Mouse (Mus musculus) gastrocnemius, adult 2 months (tissue): ENCODE measurements around the gene Sdr16c6. TPM values are rescaled to one million over a fixed set of nuclear protein-coding genes. Genes with fewer than 3 reads are reported as not detected.

Experiments
- DNase-seq: peaks from one replicate; pipeline ENCODE4 v3.0.0; 2022
- H3K27ac ChIP-seq: fragments of 200-600 bp; 2 replicates; pipeline ENCODE4 v1.8.1; 2022; ENCODE audit warnings: mild to moderate bottlenecking
- H3K4me3 ChIP-seq: fragments of 200-600 bp; 2 replicates; pipeline ENCODE4 v1.8.1; 2022; ENCODE audit warnings: mild to moderate bottlenecking, moderate library complexity
- CTCF ChIP-seq: fragments of 200-600 bp; IDR thresholded peaks from 2 replicates; pipeline ENCODE4 v1.8.1; 2022; ENCODE audit warnings: antibody characterized with exemption, mild to moderate bottlenecking, moderate library complexity
- intact Hi-C: fragments of 180-260 bp; cut with DNase I; formaldehyde crosslinking; loops from one replicate; pipeline ENCODE4 v1.15.1; 2025
- long read RNA-seq, 2 experiments: library from polyadenylated mRNA; stranded (forward); transcript quantifications; one replicate each; pipeline ENCODE4 v2.0.0; 2021
- total RNA-seq, 2 experiments: library from RNA; stranded (reverse); gene quantifications; 2 replicates each; pipeline ENCODE4 v1.2.3; 2021

Sdr16c6 gene
- not detected for total RNA-seq
- long read RNA-seq, experiment 1, result 0 reads
- long read RNA-seq, experiment 2, result 0 reads

- TF ChIP-seq CTCF, result no peak
- intact Hi-C loops, result no loop called here
- no peak for DNase-seq
- Histone ChIP-seq H3K27ac (no peak within 1 kb of the TSS), H3K4me3 (no peak within 1 kb of the TSS)
Observed at GRCm38 (mm10) chr4:4077372-4077771, at the start of gene Sdr16c6. Gene Sdr16c6 (minus strand): TSS chr4:4077522.

- intact Hi-C loops, result no loop called here
- Histone ChIP-seq H3K27ac (no peak overlapping the region), H3K4me3 (no peak overlapping the region)
- no peak for TF ChIP-seq CTCF
- no peak for DNase-seq
Observed at GRCm38 (mm10) chr4:4080180-4080579, 2.9 kb upstream of the Sdr16c6 start.

- no peak overlapping the region for H3K4me3 ChIP-seq
- no peak overlapping the region for H3K27ac ChIP-seq
- no peak for DNase-seq
- intact Hi-C loops, result no loop called here
- no peak for TF ChIP-seq CTCF
Observed at GRCm38 (mm10) chr4:4079132-4079531, 1.8 kb upstream of the Sdr16c6 start.

DNA sequence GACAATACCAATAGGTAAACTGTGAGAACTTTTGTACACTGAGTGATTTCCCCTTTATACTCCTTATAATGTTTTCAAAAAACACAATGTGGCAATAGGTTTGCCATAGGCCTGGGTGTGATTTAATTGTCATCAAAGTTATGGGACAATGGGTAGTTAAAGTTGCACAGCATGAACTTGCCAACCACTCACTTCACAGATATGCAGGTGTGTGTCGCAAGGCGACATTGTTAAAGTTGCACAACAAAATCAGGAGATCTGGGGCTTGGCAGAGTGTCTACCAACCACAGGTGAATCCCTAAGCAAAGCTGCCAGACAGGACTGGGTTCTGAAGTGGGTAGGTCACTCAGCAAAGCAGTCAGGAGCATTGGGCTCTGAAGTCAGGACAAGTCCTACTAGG lies 1.3 kb downstream of the Sdr16c6 start:
- no peak for TF ChIP-seq CTCF
- no peak overlapping the region for H3K4me3 ChIP-seq
- intact Hi-C loops, result no loop called here
- DNase-seq, result no peak
- no peak overlapping the region for H3K27ac ChIP-seq

Other genes with a start within 250 kb of the Sdr16c6 start
- 100 to 1,000 TPM; 161 to 195 TPM for gene Gm11808, start 103.9 kb downstream of the Sdr16c6 start, total RNA-seq